In the genomic region with DNA sequence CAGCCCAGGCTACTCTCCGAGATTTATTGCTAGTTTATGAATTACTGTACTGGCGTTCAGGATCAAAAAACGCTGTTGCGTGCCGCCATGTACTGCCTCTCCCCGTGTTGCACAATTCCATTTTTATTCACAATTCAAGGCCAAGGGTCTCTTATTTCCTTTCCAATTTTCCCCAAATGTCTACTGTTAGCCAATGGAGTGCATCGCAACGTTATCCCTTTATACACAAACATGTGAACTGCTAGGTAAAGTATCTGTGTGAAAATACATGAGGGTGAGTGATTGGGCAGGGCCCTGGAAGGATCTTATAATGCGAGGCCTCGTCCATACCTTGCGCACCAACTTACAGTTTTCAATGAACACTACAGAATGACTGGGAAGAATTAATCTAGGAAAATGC, we compare ENCODE assay signal across 8 mouse cellular contexts. TPM values are rescaled to one million over a fixed set of nuclear protein-coding genes. Genes with fewer than 3 reads are reported as not detected.
DNase-seq lines count a peak whose midpoint lies in the region; ATAC-seq and TF ChIP-seq lines count a peak whose summit lies in the region.

No protein-coding gene starts in this region.

- H3K4me1 ChIP-seq in hindbrain, embryonic 13.5 days (replicated peaks): peaks cover 18% of the 10 kb centered on the region
- H3K4me1 ChIP-seq in midbrain, embryonic 12.5 days: peaks cover 5% of the 10 kb centered on the region; the same call in 1 of the 2 replicates

- peak overlapping the region; percentile 90 for H3K9ac ChIP-seq in hindbrain, embryonic 13.5 days
- H3K9ac ChIP-seq in midbrain, embryonic 12.5 days (replicated peaks): peak overlapping the region; percentile 91

- no peak for TF ChIP-seq CTCF in layer of hippocampus, adult 2 months (conservative IDR thresholded peaks at IDR 0.05)

- H3K9me3 ChIP-seq in hindbrain, embryonic 13.5 days: no peaks in the 10 kb centered on the region
- H3K9me3 ChIP-seq in midbrain, embryonic 12.5 days: no peaks in the 10 kb centered on the region

- H3K36me3 ChIP-seq in hindbrain, embryonic 13.5 days: peaks cover 32% of the 10 kb centered on the region
- peaks cover 12% of the 10 kb centered on the region; the same call in 1 of the 2 replicates for H3K36me3 ChIP-seq in midbrain, embryonic 12.5 days

- peak overlapping the region; percentile 95 for H3K27ac ChIP-seq in layer of hippocampus, adult 2 months
- H3K27ac ChIP-seq in hindbrain, embryonic 13.5 days: peak overlapping the region; percentile 71; the same call in 1 of the 2 replicates
- H3K27ac ChIP-seq in midbrain, embryonic 12.5 days (replicated peaks): no peak overlapping the region

- H3K27me3 ChIP-seq in hindbrain, embryonic 13.5 days: no peaks in the 10 kb centered on the region
- no peaks in the 10 kb centered on the region for H3K27me3 ChIP-seq in midbrain, embryonic 12.5 days

- H3K4me2 ChIP-seq in hindbrain, embryonic 13.5 days: peak overlapping the region; percentile 63
- H3K4me2 ChIP-seq in midbrain, embryonic 12.5 days (replicated peaks): peak overlapping the region; percentile 57

- ATAC-seq in hindbrain, embryonic 13.5 days (ENCODE audit: low FRiP score): no peak
- ATAC-seq in midbrain, embryonic 12.5 days (ENCODE audit: low FRiP score, low read depth): no peak

- no peak for DNase-seq in layer of hippocampus, adult 2 months (ENCODE audit: low spot score in 2 of 2)
- DNase-seq in layer of hippocampus, adult 8-10 months (ENCODE audit: low spot score in 2 of 2): no peak
- DNase-seq in embryo, embryonic 10 days (ENCODE audit: low spot score): peak; percentile 33
- DNase-seq in thymus, postnatal 10 days (ENCODE audit: low spot score in 2 of 2): no peak
- no peak for DNase-seq in thymus, postnatal 36 days
- no peak for DNase-seq in spleen, postnatal 14 days (ENCODE audit: low spot score in 2 of 2)

- WGBS in hindbrain, embryonic 13.5 days: 44% methylated on average over 11 of the region's 11 CpGs
- 49% methylated on average over 11 of the region's 11 CpGs for WGBS in midbrain, embryonic 12.5 days

- H3K4me3 ChIP-seq in layer of hippocampus, adult 2 months: peak overlapping the region; percentile 89
- H3K4me3 ChIP-seq in hindbrain, embryonic 13.5 days: peak overlapping the region; percentile 74
- H3K4me3 ChIP-seq in midbrain, embryonic 12.5 days: peak overlapping the region; percentile 77

RNA-seq across cellular contexts. Expression of a gene that starts 0.9 kb away (rescaled TPM):
- 10 to 100 TPM; 98.7 to 99.1 TPM for total RNA-seq in layer of hippocampus, adult 2 months (2021)
- total RNA-seq in layer of hippocampus, adult 8-10 months (2022): 100 to 1,000 TPM in 2 of 4 experiments, 10 to 100 TPM in 2; 88.3 to 135 (median 101) TPM
- 98.1 and 101 TPM in 2 replicates for polyA plus RNA-seq in hindbrain, embryonic 13.5 days (2015; fragmentation: Nextera tagmentation; extraction: Ambion mirVana)
- 87.5 and 91.8 TPM in 2 replicates for polyA plus RNA-seq in midbrain, embryonic 12.5 days (2016; fragmentation: Nextera tagmentation; extraction: Ambion mirVana)

RNA-seq across cellular contexts. Expression of a gene that starts 31.6 kb away (rescaled TPM):
- 1 to 10 TPM; 1.5 to 2.6 TPM for total RNA-seq in layer of hippocampus, adult 2 months (2021)
- total RNA-seq in layer of hippocampus, adult 8-10 months (2022): 1 to 10 TPM in 3 of 4 experiments, under 1 TPM in 1; 0.80 to 4.7 (median 2.3) TPM
- polyA plus RNA-seq in hindbrain, embryonic 13.5 days (2015; fragmentation: Nextera tagmentation; extraction: Ambion mirVana): 0.71 and 1.0 TPM in 2 replicates
- 1.7 and 2.3 TPM in 2 replicates for polyA plus RNA-seq in midbrain, embryonic 12.5 days (2016; fragmentation: Nextera tagmentation; extraction: Ambion mirVana)

RNA-seq across cellular contexts. Expression of a gene that starts 48.3 kb away (rescaled TPM):
- total RNA-seq in layer of hippocampus, adult 2 months (2021): 10 to 100 TPM in 1 of 2 experiments, 1 to 10 TPM in 1; 7.9 to 12.2 TPM
- total RNA-seq in layer of hippocampus, adult 8-10 months (2022): 10 to 100 TPM in 3 of 4 experiments, 1 to 10 TPM in 1; 6.9 to 12.3 (median 11.1) TPM
- 7.1 and 7.4 TPM in 2 replicates for polyA plus RNA-seq in hindbrain, embryonic 13.5 days (2015; fragmentation: Nextera tagmentation; extraction: Ambion mirVana)
- polyA plus RNA-seq in midbrain, embryonic 12.5 days (2016; fragmentation: Nextera tagmentation; extraction: Ambion mirVana): 5.5 and 6.1 TPM in 2 replicates

RNA-seq across cellular contexts. Expression of a gene that starts 49.3 kb away (rescaled TPM):
- 100 to 1,000 TPM; 135 to 157 TPM for total RNA-seq in layer of hippocampus, adult 2 months (2021)
- total RNA-seq in layer of hippocampus, adult 8-10 months (2022): 100 to 1,000 TPM; 130 to 158 (median 141) TPM
- polyA plus RNA-seq in hindbrain, embryonic 13.5 days (2015; fragmentation: Nextera tagmentation; extraction: Ambion mirVana): 323 and 334 TPM in 2 replicates
- polyA plus RNA-seq in midbrain, embryonic 12.5 days (2016; fragmentation: Nextera tagmentation; extraction: Ambion mirVana): 348 and 349 TPM in 2 replicates

RNA-seq across cellular contexts. Expression of a gene that starts 49.5 kb away (rescaled TPM):
- 10 to 100 TPM; 22.6 to 23.6 TPM for total RNA-seq in layer of hippocampus, adult 2 months (2021)
- 10 to 100 TPM; 17.6 to 25.6 (median 23.2) TPM for total RNA-seq in layer of hippocampus, adult 8-10 months (2022)
- polyA plus RNA-seq in hindbrain, embryonic 13.5 days (2015; fragmentation: Nextera tagmentation; extraction: Ambion mirVana): 28.8 and 30.8 TPM in 2 replicates
- 71.0 and 73.9 TPM in 2 replicates for polyA plus RNA-seq in midbrain, embryonic 12.5 days (2016; fragmentation: Nextera tagmentation; extraction: Ambion mirVana)
